Mouse (Mus musculus) ES-E14 (cell line): Measurements from ENCODE around the gene Zfp648. TPM values are rescaled to one million over a fixed set of nuclear protein-coding genes. Genes with fewer than 3 reads are reported as not detected.

Experiments
- DNase-seq: peaks from one replicate; pipeline ENCODE4 v3.0.0-alpha.2; 2013; ENCODE audit warnings: low read depth, low spot score
- H3K27ac ChIP-seq: 2 replicates; pipeline ENCODE4 v1.5.1; 2012; ENCODE audit warnings: low read depth, mild to moderate bottlenecking, low read length, moderate library complexity, mixed read lengths; ENCODE audit not compliant: poor library complexity, insufficient read depth, severe bottlenecking
- H3K36me3 ChIP-seq: 2 replicates; pipeline ENCODE4 v1.6.1; 2012; ENCODE audit warnings: mild to moderate bottlenecking, low read length, moderate library complexity, mixed read lengths; ENCODE audit not compliant: control insufficient read depth, poor library complexity, insufficient read depth, severe bottlenecking
- H3K4me1 ChIP-seq, 2 experiments: fragments of 150-350 bp in 1 of 2; sonication (generic) in 1 of 2; 2 replicates each; pipeline ENCODE4 v1.6.1; 2012; ENCODE audit warnings: low read length in 2 of 2, mild to moderate bottlenecking in 1 of 2, mixed read lengths in 1 of 2; ENCODE audit not compliant: control insufficient read depth in 2 of 2, insufficient read depth in 2 of 2, poor library complexity in 1 of 2
- H3K4me3 ChIP-seq, 2 experiments: fragments of 150-350 bp in 1 of 2; sonication (generic) in 1 of 2; 2 replicates each; pipeline ENCODE4 v1.5.1; 2012; ENCODE audit warnings: low read length in 2 of 2, low read depth in 1 of 2, mild to moderate bottlenecking in 1 of 2, mixed read lengths in 1 of 2; ENCODE audit not compliant: insufficient read depth in 1 of 2, poor library complexity in 1 of 2, severe bottlenecking in 1 of 2
- H3K9ac ChIP-seq: 2 replicates; pipeline ENCODE4 v1.6.1; 2012; ENCODE audit warnings: low read depth, mild to moderate bottlenecking, low read length, mixed read lengths; ENCODE audit not compliant: poor library complexity, insufficient read depth, severe bottlenecking
- H3K9me3 ChIP-seq: fragments of 150-350 bp; sonication (generic); 2 replicates; pipeline ENCODE4 v1.6.1; 2012; ENCODE audit warnings: low read depth, mild to moderate bottlenecking, low read length; ENCODE audit not compliant: control insufficient read depth, insufficient read depth
- CHD2 ChIP-seq: IDR thresholded peaks from 2 replicates; pipeline ENCODE4 v1.6.1; 2014; ENCODE audit warnings: mild to moderate bottlenecking, low read depth, low read length, inconsistent platforms
- HCFC1 ChIP-seq: IDR thresholded peaks from 2 replicates; pipeline ENCODE4 v1.6.1; 2012; ENCODE audit warnings: low read length, inconsistent platforms, borderline replicate concordance; ENCODE audit not compliant: insufficient read depth
- MAFK ChIP-seq: IDR thresholded peaks from 2 replicates; pipeline ENCODE4 v1.6.1; 2014; ENCODE audit warnings: mild to moderate bottlenecking, low read depth, low read length, inconsistent platforms; ENCODE audit not compliant: insufficient read depth
- ZC3H11A ChIP-seq: IDR thresholded peaks from 2 replicates; pipeline ENCODE4 v1.6.1; 2012; ENCODE audit warnings: low read depth, mild to moderate bottlenecking, inconsistent platforms, low read length, borderline replicate concordance
- ZNF384 ChIP-seq: IDR thresholded peaks from 2 replicates; pipeline ENCODE4 v1.6.1; 2012; ENCODE audit warnings: low read depth, low read length, inconsistent platforms
- in situ Hi-C, 2 experiments: fragments of 600-800 bp; cut with MboI; formaldehyde crosslinking; loops; one replicate each; pipeline ENCODE4 v1.15.1; 2025; ENCODE audit warnings: low sequenced_read_pairs in 2 of 2, inconsistent platforms in 1 of 2; ENCODE audit not compliant: unreplicated experiment in 2 of 2
- total RNA-seq: library from RNA; depleted of rRNA; stranded (reverse); fragments of 300-350 nt; gene quantifications from 2 replicates; pipeline ENCODE4 v1.2.3, GENCODE M21; 2012

The Zfp648 gene
- total RNA-seq, 1 experiment, result not detected

DNA sequence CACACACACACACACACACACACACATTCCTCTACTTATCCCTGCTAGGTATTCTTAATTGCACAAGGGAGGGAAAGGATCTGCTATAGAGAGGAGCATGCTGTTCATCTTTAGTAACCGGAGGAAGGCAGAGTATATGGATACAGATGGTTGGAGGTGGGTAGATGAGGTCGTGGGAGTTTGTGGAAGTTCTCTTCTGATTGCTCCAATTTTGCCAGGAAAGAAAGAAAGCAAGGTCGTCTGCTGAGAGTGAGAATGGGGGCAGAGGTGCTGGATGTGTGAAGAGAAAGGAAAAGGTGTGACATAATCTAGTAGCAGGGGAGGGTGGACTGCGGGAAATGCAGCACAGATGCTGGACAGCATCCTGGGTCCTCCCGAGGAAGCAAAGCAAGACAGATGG, 51.8 kb downstream of the Zfp648 start:
- 0 out of 4 replicates have a peak, but pooled peaks cover 0 to 2% of the 10 kb centered on the region in 2 experiments for H3K4me1 ChIP-seq
- no peaks in the 10 kb centered on the region for H3K36me3 ChIP-seq
- in situ Hi-C loops, result no loop called here
- H3K27ac ChIP-seq, result no peak overlapping the region
- no peak for DNase-seq
- H3K9ac ChIP-seq, result no peak overlapping the region
- TF ChIP-seq CHD2 (no peak), ZNF384 (no peak), ZC3H11A (no peak), MAFK (no peak), HCFC1 (no peak)
- H3K4me3 ChIP-seq, result no peak overlapping the region
- no peaks in the 10 kb centered on the region for H3K9me3 ChIP-seq
